ENCODE assay signal across 16 mouse cellular contexts in genomic region chr1:58077882-58078281, GRCm38 (mm10). TPM values are rescaled to one million over a fixed set of nuclear protein-coding genes. Genes with fewer than 3 reads are reported as not detected.
"Had no signal": no experiment of that assay in that cellular context is flagged by ENCODE, and none has a peak within 500 bp of the region (broad histone marks: within the 10 kb centered on the region; RNA-seq: fewer than 3 reads in every experiment).

No protein-coding gene starts in this region.

- H3K27ac ChIP-seq: neural tube, embryonic 13.5 days; neural tube, embryonic 15.5 days; stomach, embryonic 15.5 days; stomach, postnatal 0 days had no signal

- H3K27me3 ChIP-seq: neural tube, embryonic 13.5 days; neural tube, embryonic 15.5 days; stomach, embryonic 15.5 days had no signal

- H3K4me1 ChIP-seq: neural tube, embryonic 13.5 days; neural tube, embryonic 15.5 days; stomach, embryonic 15.5 days had no signal

- H3K4me3 ChIP-seq: neural tube, embryonic 13.5 days; neural tube, embryonic 15.5 days; stomach, embryonic 15.5 days had no signal

- H3K4me2 ChIP-seq: neural tube, embryonic 13.5 days; neural tube, embryonic 15.5 days; stomach, embryonic 15.5 days had no signal

- DNase-seq: right cerebral cortex, adult 18-20 months; right cerebral cortex, postnatal 14 days; right cerebral cortex, postnatal 25 days; right cerebral cortex, postnatal 4 days; spleen, adult 18-20 months; thymus, adult 18-20 months; thymus, adult 2 months; thymus, postnatal 14 days; thymus, postnatal 25 days; thymus, postnatal 36 days; thymus, postnatal 4 days had no signal

- H3K9me3 ChIP-seq: neural tube, embryonic 13.5 days; neural tube, embryonic 15.5 days; stomach, embryonic 15.5 days had no signal

- H3K9ac ChIP-seq: neural tube, embryonic 13.5 days; neural tube, embryonic 15.5 days; stomach, embryonic 15.5 days had no signal

- H3K36me3 ChIP-seq: neural tube, embryonic 13.5 days; neural tube, embryonic 15.5 days; stomach, embryonic 15.5 days had no signal

RNA-seq across cellular contexts. Expression of gene Aox3, which starts 35.0 kb away (rescaled TPM):
- total RNA-seq: neutrophil, adult 5-6 weeks had no signal
